Mouse (Mus musculus) stomach, embryonic 16.5 days (tissue): ENCODE data around the gene Thy1. TPM values are rescaled to one million over a fixed set of nuclear protein-coding genes. Genes with fewer than 3 reads are reported as not detected.

Source experiments
- ATAC-seq: fragments of 200-750 bp; cut with Nextera tagmentation; 2 replicates; pipeline ENCODE4 v1.8.0; 2017; ENCODE audit warnings: moderate number of reproducible peaks, moderate TSS enrichment; ENCODE audit not compliant: insufficient read depth, low FRiP score
- H3K27ac ChIP-seq: fragments of 300-500 bp; sonication (generic); 2 replicates; pipeline ENCODE4 v1.5.1; 2014; ENCODE audit warnings: low read length
- H3K27me3 ChIP-seq: fragments of 300-500 bp; sonication (generic); 2 replicates; pipeline ENCODE4 v1.6.1; 2014; ENCODE audit warnings: low read length, control low read depth, mixed read lengths; ENCODE audit not compliant: control insufficient read depth, insufficient read depth
- H3K36me3 ChIP-seq: fragments of 300-500 bp; sonication (generic); 2 replicates; pipeline ENCODE4 v1.6.1; 2014; ENCODE audit warnings: low read length; ENCODE audit not compliant: control insufficient read depth, insufficient read depth
- H3K4me1 ChIP-seq: fragments of 300-500 bp; sonication (generic); 2 replicates; pipeline ENCODE4 v1.6.1; 2014; ENCODE audit warnings: low read length, control low read depth, mixed read lengths; ENCODE audit not compliant: control insufficient read depth, insufficient read depth
- H3K4me2 ChIP-seq: fragments of 300-500 bp; sonication (generic); 2 replicates; pipeline ENCODE4 v1.6.1; 2014; ENCODE audit warnings: low read depth, low read length, mixed read lengths
- H3K4me3 ChIP-seq: fragments of 300-500 bp; sonication (generic); replicated peaks from 2 replicates; pipeline ENCODE4 v1.5.1; 2014; ENCODE audit warnings: mild to moderate bottlenecking, low read length
- H3K9ac ChIP-seq: fragments of 300-500 bp; sonication (generic); 2 replicates; pipeline ENCODE4 v1.6.1; 2014; ENCODE audit warnings: low read length
- H3K9me3 ChIP-seq: fragments of 300-500 bp; sonication (generic); replicated peaks from 2 replicates; pipeline ENCODE4 v1.6.1; 2016; ENCODE audit warnings: low read length, control low read depth; ENCODE audit not compliant: control insufficient read depth
- WGBS: fragments of 180-500 bp; shearing (Covaris S2); extraction: QIAGEN DNeasy Blood & Tissue Kit; methylation state at CpG from one replicate; pipeline ENCODE4 v1.1.7; 2014; 5-methylcytosine and 5-hydroxymethylcytosine counted together
- polyA plus RNA-seq: library from polyadenylated mRNA; unstranded; fragments of >200 nt; fragmentation: Nextera tagmentation; extraction: Ambion mirVana; gene quantifications from 2 replicates; pipeline ENCODE4 v1.2.1, GENCODE M21; 2015

Gene Thy1
- polyA plus RNA-seq, 1 experiment from 2014 or later = 2.0 TPM

DNA sequence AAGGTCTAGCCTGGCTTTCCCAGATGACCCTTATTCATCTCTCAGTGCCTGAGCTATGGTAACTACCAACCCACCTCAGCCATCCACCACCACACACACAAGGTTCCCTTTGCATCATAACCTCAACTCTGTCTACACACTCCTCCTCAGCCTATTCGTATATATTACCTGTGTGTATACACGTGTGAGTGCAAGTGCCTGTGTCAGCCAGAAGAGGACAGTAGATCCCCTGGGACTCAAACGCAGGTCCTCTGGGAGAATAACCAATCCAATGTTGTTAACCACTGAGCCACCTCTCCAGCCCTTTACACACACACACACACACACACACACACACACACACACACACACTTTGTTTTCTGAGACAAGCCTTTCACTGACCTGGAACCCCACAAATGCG is 12.5 kb upstream of the Thy1 start:
- Histone ChIP-seq H3K9ac (no peak overlapping the region), H3K4me1 (no peaks in the 10 kb centered on the region), H3K27me3 (no peaks in the 10 kb centered on the region), H3K36me3 (no peaks in the 10 kb centered on the region), H3K9me3 (no peaks in the 10 kb centered on the region), H3K4me2 (no peak overlapping the region), H3K27ac (no peak overlapping the region), H3K4me3 (no peak overlapping the region)
- no peak for ATAC-seq
- 93% methylated on average over 4 of the region's 4 CpGs for WGBS

- no peak for ATAC-seq
- H3K9ac ChIP-seq = no peak overlapping the region
- WGBS = 77% methylated on average over 5 of the region's 5 CpGs
Observed at GRCm38 (mm10) chr9:44031079-44031478, 12.1 kb upstream of the Thy1 start.

DNA sequence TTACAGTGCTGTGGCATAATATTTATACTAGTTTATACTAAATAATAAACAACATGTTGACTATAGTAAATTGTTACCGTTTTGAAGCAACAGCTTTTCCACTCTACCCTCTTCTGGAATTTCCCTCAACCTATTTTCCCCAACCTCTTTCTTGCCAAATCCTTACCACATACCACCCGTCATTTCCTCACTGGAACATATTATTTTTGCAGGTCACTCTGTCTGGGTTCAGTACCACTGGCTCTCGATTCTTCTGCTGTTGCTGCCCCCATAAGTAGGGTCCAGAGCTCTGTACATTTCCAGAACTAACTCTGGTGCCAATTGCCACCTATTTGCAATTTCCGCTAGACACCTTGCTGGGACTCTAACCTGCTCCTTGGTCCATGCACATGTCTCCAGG is 11.2 kb upstream of the Thy1 start:
- H3K36me3 ChIP-seq = no peaks in the 10 kb centered on the region
- no peak overlapping the region for H3K27ac ChIP-seq
- H3K9ac ChIP-seq = no peak overlapping the region
- no peak for ATAC-seq
- H3K4me1 ChIP-seq = no peaks in the 10 kb centered on the region
- H3K4me2 ChIP-seq = no peak overlapping the region
- H3K9me3 ChIP-seq = no peaks in the 10 kb centered on the region
- no peaks in the 10 kb centered on the region for H3K27me3 ChIP-seq
- no peak overlapping the region for H3K4me3 ChIP-seq
- WGBS = 72% methylated on average over 4 of the region's 4 CpGs

More at GRCm38 (mm10) chr9:44031079-44031478, 12.1 kb upstream of the Thy1 start:
- H3K4me3 ChIP-seq = no peak overlapping the region
- no peaks in the 10 kb centered on the region for H3K4me1 ChIP-seq
- no peaks in the 10 kb centered on the region for H3K36me3 ChIP-seq
- no peaks in the 10 kb centered on the region for H3K27me3 ChIP-seq
- H3K27ac ChIP-seq = no peak overlapping the region
- no peak overlapping the region for H3K4me2 ChIP-seq
- H3K9me3 ChIP-seq = no peaks in the 10 kb centered on the region

- H3K36me3 ChIP-seq = no peaks in the 10 kb centered on the region
- 90% methylated on average over 5 of the region's 5 CpGs for WGBS
- no peak overlapping the region for H3K27ac ChIP-seq
- no peak for ATAC-seq
- H3K9ac ChIP-seq = no peak overlapping the region
- no peaks in the 10 kb centered on the region for H3K27me3 ChIP-seq
- H3K4me3 ChIP-seq = no peak overlapping the region
- H3K9me3 ChIP-seq = no peaks in the 10 kb centered on the region
- H3K4me2 ChIP-seq = no peak overlapping the region
- H3K4me1 ChIP-seq = no peaks in the 10 kb centered on the region
Observed at GRCm38 (mm10) chr9:44033317-44033716, 9.9 kb upstream of the Thy1 start.

DNA sequence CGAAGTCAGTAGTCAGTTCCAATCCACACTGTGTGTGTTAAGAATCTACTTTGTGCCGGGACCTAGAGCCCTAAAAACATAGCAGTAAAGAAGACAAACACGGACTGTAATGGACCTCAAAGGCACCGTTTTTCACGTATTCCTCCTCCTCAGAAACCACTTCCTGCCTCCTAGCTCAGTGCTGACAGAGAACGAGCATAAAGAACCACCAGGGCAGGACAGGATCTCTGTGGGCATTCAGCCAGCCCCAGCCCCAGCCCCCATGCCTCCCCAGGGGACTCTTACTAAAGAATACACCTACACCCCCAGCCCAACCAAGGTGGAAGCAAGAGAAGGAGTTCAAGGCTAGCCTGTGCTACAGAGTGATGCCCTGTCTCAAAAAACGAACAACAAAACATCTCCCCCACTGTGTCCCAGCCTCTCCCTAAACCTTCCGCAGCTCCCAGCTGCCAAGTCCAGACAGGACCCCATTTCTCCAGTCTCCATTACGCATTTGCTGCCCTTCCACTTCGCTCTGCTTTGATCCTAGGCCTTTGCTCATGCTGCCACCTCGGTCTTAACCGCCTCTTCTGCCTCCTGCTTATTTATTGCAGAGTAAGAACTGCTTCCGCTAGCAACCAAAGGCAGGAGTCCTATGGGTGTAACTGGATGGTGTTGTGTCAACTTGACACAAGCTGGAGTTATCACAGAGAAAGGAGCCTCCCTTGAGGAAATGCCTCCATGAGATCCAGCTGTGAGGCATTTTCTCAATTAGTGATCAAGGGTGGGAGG is 9.0 kb upstream of the Thy1 start:
- Histone ChIP-seq H3K4me2 (no peak overlapping the region), H3K4me1 (no peaks in the 10 kb centered on the region), H3K27me3 (no peaks in the 10 kb centered on the region), H3K27ac (no peak overlapping the region), H3K9ac (no peak overlapping the region), H3K9me3 (no peaks in the 10 kb centered on the region), H3K36me3 (no peaks in the 10 kb centered on the region), H3K4me3 (no peak overlapping the region)
- WGBS = 60% methylated on average over 13 of the region's 13 CpGs
- no peak for ATAC-seq

- H3K4me3 ChIP-seq = no peak overlapping the region
- H3K36me3 ChIP-seq = no peaks in the 10 kb centered on the region
- H3K27ac ChIP-seq = no peak overlapping the region
- no peaks in the 10 kb centered on the region for H3K9me3 ChIP-seq
- H3K4me1 ChIP-seq = no peaks in the 10 kb centered on the region
- no peak overlapping the region for H3K4me2 ChIP-seq
- 89% methylated on average over 5 of the region's 5 CpGs for WGBS
- H3K27me3 ChIP-seq = 0 out of 2 replicates have a peak, but pooled peaks cover 5% of the 10 kb centered on the region
- no peak for ATAC-seq
- no peak overlapping the region for H3K9ac ChIP-seq
Observed at GRCm38 (mm10) chr9:44037106-44037505, 6.1 kb upstream of the Thy1 start.

DNA sequence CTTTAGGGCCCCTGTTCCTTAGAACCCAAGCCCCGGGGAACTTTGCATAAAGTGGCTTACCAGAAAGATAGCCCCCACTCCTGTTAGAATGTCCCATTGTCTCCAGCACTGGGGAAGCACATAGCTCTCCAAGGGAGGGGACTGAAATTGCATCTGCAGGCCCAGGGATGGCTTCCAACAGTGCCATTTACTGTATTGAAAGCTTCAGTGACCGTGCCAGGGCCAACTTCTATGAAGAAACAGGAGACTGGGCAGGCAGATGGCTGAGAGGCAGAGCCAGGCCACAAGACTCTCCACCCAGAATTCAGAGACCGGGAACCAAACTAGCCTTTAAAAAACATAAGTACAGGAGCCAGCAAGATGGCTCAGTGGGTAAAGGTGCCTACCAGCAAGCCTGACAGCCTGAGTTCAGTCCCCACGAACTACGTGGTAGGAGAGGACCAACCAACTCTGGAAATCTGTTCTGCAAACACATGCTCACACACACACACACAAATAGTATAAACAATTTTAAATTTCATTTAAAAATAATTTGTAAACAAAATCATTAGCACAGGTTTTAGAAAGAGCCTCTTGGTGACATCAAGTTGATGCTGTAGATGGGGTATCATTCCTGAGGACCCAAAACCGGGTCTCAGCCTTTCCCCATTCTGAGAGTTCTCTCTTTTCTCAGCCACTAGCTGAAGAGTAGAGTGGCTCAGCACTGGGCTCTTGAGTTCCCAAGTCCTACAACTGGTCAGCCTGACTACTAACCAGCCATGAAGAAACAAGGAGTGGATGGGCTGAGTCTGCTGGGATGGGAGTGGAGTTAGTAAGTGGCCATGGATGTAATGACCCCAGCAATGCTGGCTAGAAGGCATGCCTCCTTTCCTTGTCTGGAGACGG is 1.4 kb upstream of the Thy1 start:
- H3K4me1 ChIP-seq = peaks cover 8% of the 10 kb centered on the region; the same call in 1 of the 2 replicates
- WGBS = 75% methylated on average over 7 of the region's 7 CpGs
- no peak overlapping the region for H3K4me3 ChIP-seq
- H3K9ac ChIP-seq = no peak overlapping the region
- H3K36me3 ChIP-seq = no peaks in the 10 kb centered on the region
- ATAC-seq = no peak
- no peak overlapping the region for H3K4me2 ChIP-seq
- no peak overlapping the region for H3K27ac ChIP-seq
- H3K9me3 ChIP-seq = no peaks in the 10 kb centered on the region
- peaks cover 29% of the 10 kb centered on the region for H3K27me3 ChIP-seq

- no peak overlapping the region for H3K4me3 ChIP-seq
- no peak overlapping the region for H3K4me2 ChIP-seq
- H3K4me1 ChIP-seq = peaks cover 8% of the 10 kb centered on the region; the same call in 1 of the 2 replicates
- no peak overlapping the region for H3K9ac ChIP-seq
- ATAC-seq = no peak
- peaks cover 29% of the 10 kb centered on the region for H3K27me3 ChIP-seq
- WGBS = 84% methylated on average over 1 of the region's 1 CpGs
- H3K9me3 ChIP-seq = no peaks in the 10 kb centered on the region
- H3K36me3 ChIP-seq = no peaks in the 10 kb centered on the region
- no peak overlapping the region for H3K27ac ChIP-seq
Observed at GRCm38 (mm10) chr9:44042396-44042680, 846 bp upstream of the Thy1 start.

DNA sequence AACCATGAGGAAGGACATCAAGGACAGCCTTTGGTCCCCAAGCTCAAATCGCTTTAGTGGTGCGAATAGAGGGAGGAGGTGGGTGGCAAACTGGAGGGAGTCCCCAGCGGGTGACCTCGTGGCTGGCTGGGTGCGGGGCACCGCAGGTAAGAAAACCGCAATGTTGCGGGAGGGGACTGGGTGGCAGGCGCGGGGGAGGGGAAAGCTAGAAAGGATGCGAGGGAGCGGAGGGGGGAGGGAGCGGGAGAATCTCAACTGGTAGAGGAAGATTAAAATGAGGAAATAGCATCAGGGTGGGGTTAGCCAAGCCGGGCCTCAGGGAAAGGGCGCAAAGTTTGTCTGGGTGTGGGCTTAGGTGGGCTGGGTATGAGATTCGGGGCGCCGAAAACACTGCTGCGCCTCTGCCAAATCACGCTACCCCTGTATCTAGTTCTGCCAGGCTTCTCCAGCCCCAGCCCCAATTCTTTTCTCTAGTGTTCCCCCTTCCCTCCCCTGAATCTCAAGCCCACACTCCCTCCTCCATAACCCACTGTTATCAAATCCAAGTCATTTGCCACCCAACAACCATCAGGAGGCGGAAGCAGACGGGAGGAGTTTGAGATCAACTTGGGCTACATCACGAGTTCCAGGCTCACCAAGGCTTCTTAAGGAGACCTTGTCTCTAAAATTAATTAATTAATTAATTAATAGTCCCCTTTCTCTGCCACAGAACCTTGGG is 683 bp downstream of the Thy1 start:
- Histone ChIP-seq H3K4me3 (peak overlapping the region; percentile 33), H3K9me3 (no peaks in the 10 kb centered on the region), H3K4me2 (peak overlapping the region; percentile 55), H3K27ac (no peak overlapping the region), H3K4me1 (peaks cover 8% of the 10 kb centered on the region; the same call in 1 of the 2 replicates), H3K36me3 (no peaks in the 10 kb centered on the region), H3K27me3 (peaks cover 29% of the 10 kb centered on the region), H3K9ac (0 out of 2 replicates have a peak overlapping the region, but pooled peaks have one; percentile 4)
- WGBS = 4% methylated on average over 23 of the region's 23 CpGs
- no peak for ATAC-seq
